Mouse (Mus musculus) ovary, postnatal 14 days (tissue): ENCODE measurements at regions not wholly inside any gene's neighbourhood (a gene's known extent, or its start where the extent isn't known, plus 50 kb on each side); places are given as distances from the start of the nearest gene placed in this dataset.

Source experiments
- DNase-seq: peaks from one replicate; pipeline ENCODE4 v3.0.0; 2022; ENCODE audit warnings: low spot score

DNA sequence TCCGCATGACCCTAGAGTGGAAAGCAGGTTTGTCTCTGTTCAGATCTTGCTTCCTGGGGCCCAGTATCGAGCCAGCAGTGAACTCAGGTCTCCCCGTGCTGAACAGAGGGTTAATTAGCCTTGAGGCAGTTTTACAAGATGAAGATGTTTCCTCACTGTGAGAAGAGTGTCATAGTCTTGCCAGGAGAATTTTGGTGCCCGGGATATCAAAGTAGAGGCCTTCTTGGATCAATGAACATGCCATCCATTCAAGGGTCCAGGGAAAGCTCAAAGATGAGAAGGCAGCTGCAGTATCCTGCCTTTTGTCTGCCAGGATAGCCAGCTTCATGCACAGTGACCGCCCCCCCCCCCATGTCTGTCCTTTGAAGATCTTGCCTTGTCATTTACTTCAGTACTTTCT, 114.2 kb upstream of the Mylip start:
- DNase-seq: no peak

- DNase-seq: no peak
Measured at GRCm38 (mm10) chr13:45277842-45278416, 111.6 kb upstream of the Mylip start.

- no peak for DNase-seq
Measured at GRCm38 (mm10) chr13:45281106-45281505, 108.4 kb upstream of the Mylip start.

DNA sequence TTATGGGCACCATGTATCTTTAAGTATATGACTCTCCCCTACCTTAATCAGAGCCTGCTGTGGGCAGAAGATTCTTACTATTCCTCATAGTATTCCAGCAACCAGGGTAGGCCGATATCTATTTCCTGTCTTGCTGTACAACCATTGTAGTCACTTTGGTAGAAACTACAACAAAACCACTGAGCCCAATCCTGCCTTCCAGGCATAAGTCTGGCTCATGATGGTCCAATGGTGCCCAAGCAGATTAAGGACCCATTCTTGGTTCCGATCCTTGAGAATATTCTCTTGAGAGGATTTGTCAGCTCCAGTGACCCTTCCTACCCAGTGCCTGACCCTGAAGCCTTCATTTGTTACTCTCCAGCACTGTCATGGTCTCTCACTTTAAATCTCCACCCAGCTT, 102.9 kb upstream of the Mylip start:
- no peak for DNase-seq

DNA sequence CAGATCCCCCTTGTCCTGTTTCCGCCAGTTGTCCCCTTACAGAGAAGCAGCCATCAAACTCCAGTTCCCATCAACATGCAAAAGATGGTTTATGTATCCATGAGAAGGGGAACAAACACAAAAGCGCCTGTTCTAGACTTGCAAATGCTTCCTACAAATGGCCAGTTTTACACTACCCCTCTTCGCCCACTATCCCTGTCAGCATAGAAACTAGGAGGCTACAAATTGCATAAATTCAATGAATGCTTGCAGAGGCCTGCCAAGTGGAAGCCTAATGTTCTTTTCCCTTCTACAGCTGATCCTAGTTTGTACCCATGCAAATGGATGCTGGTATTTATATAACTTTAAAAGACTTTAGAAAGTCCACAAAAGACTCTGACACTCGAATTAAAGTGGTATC, 102.3 kb upstream of the Mylip start:
- no peak for DNase-seq

- no peak for DNase-seq
Measured at GRCm38 (mm10) chr13:45289976-45290375, 99.6 kb upstream of the Mylip start.

GRCm38 (mm10) chr13:45294691-45295090, 94.9 kb upstream of the Mylip start:
- no peak for DNase-seq

DNA sequence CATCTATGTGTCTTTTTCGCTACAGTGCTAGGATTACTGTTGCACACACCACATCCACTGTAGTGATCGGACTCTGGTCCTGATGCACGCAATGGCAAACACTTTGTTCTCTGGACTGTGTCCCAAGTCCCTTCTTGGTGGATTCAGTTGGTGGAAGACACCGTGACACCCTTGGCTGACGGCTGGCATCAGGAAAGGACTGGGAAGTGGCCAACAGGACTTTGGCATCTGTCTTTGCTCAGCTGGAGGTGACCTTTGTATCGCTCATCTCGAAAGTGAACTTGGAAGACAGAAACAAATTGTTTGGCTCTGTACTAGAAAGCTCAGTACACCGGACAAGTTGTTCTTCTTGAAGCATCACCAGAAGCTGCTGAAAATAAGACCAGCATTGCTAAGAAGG, 88.9 kb upstream of the Mylip start:
- DNase-seq: no peak

DNA sequence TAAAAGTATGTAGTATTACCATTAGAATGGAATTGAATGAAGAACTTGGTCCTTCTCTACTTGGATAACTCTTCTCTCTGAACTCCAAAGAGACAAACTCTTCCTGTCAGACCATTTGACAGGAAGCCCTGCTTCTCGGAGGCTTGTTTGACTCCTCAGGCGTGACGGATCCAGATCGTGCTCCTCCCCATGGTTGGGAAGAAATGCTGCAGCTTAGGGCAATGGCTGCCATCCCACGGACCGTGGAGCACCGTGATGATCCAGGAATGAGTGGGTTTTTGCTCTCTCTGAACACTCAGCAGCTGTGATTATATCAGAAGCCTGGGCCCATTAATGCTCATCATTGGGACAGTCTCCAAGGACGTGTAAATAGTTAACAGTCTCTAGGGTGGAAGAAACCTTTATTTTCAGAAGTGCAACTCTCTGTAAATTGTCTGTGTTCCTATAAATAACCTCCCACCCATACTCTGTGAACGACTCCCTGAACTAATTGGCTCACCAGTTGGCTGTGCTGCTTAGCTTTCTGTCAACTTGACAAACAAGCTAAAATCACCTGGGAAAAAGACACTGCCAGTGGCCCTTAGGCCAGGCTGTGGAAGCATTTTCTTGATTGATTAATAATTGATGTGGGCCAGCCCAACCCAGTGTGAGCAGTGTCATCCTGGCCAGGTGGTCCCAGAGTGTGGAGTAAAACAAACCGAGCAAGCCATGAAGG, 88.2 kb upstream of the Mylip start:
- no peak for DNase-seq

GRCm38 (mm10) chr13:45302796-45303195, 86.7 kb upstream of the Mylip start:
- DNase-seq: no peak

DNA sequence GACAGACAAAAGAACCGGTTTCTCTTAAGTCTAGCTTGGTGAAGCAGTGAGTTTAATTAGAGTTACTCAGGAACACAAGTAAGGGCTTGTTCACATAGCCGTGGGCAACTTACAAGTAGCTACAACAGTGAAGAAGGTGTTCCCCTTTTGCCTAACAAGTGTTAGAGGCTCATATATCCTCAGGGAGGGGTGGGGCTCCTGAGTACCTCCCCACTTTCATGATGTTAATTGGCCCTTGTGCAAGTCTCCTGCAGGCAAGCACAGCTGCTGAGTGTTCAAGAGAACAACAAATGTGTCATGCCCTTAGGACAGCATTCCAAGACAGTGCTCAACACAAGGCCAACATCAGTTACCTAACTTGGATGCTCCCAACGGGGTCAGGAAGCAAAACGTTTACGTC, 83.4 kb upstream of the Mylip start:
- no peak for DNase-seq

GRCm38 (mm10) chr13:45307226-45307625, 82.3 kb upstream of the Mylip start:
- DNase-seq: no peak

DNA sequence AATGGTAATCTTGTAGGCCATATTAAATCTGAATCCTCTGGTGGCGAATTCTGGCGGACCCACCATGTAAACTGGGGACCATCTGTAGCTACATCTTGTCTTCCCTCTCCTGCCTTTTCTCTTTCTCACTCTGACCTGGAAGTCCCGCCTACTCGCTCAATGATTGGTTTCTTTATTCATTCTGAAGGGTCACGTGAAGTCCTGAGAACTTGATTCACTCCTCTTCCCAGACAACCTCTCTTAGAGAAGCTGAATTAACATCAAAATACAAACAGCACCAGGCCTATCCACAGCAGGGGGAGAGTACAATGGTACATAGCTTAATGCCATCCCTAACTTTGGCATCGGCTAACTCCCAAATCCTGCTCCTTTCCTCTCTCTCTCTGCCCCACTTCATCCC, 69.9 kb upstream of the Mylip start:
- DNase-seq: no peak

- DNase-seq: no peak
Measured at GRCm38 (mm10) chr13:45325736-45326293, 63.7 kb upstream of the Mylip start.

DNA sequence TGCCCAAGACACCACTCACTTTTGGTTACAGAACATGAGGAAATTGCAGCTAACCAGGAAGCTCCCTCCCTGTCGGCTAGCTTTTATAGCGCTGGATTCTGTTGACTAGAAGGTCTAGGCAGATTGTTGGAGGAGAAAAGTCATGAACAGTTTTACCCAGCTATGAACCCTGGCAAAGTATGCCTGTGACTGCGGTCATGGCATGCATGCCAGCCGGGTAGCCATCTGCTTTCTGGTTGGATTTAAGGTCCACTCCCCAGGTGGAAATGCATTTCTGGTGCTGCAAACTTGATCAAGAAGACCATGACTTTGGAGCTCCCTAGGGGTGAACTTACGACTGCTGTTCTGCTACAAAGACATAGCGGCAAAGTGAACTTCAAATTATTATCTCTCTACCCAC, 62.8 kb upstream of the Mylip start:
- no peak for DNase-seq

GRCm38 (mm10) chr13:45330561-45330960, 59.0 kb upstream of the Mylip start:
- DNase-seq: no peak

GRCm38 (mm10) chr13:45332031-45332430, 57.5 kb upstream of the Mylip start:
- DNase-seq: no peak

GRCm38 (mm10) chr13:45333634-45334033, 55.9 kb upstream of the Mylip start:
- no peak for DNase-seq
